Mouse (Mus musculus) neural tube, embryonic 14.5 days (tissue): ENCODE results near the gene Smad9. TPM values are rescaled to one million over a fixed set of nuclear protein-coding genes. Genes with fewer than 3 reads are reported as not detected.
"Not testable (repeated sequence)": the region's sequence is repeated elsewhere in the genome, so short reads cannot be mapped to it uniquely, and the experiment has no call there.

ENCODE experiments used
- ATAC-seq: fragments of 200-750 bp; cut with Nextera tagmentation; 2 replicates; pipeline ENCODE4 v1.8.0; 2017; ENCODE audit warnings: low read depth, mild to moderate bottlenecking, moderate TSS enrichment, moderate library complexity
- H3K27ac ChIP-seq: fragments of 300-500 bp; sonication (generic); 2 replicates; pipeline ENCODE4 v1.5.1; 2014; ENCODE audit warnings: low read depth, mild to moderate bottlenecking, control low read depth, low read length, moderate library complexity, mixed read lengths
- H3K27me3 ChIP-seq: fragments of 300-500 bp; sonication (generic); 2 replicates; pipeline ENCODE4 v1.6.1; 2014; ENCODE audit warnings: low read length; ENCODE audit not compliant: control insufficient read depth, insufficient read depth
- H3K36me3 ChIP-seq: fragments of 300-500 bp; sonication (generic); 2 replicates; pipeline ENCODE4 v1.6.1; 2014; ENCODE audit warnings: low read length, mixed read lengths; ENCODE audit not compliant: control insufficient read depth, insufficient read depth
- H3K4me1 ChIP-seq: fragments of 300-500 bp; sonication (generic); 2 replicates; pipeline ENCODE4 v1.6.1; 2014; ENCODE audit warnings: low read length; ENCODE audit not compliant: control insufficient read depth, insufficient read depth
- H3K4me2 ChIP-seq: fragments of 300-500 bp; sonication (generic); 2 replicates; pipeline ENCODE4 v1.6.1; 2014; ENCODE audit warnings: mild to moderate bottlenecking, low read depth, low read length, control low read depth
- H3K4me3 ChIP-seq: fragments of 300-500 bp; sonication (generic); 2 replicates; pipeline ENCODE4 v1.5.1; 2014; ENCODE audit warnings: low read depth, low read length, control low read depth, mixed read lengths
- H3K9ac ChIP-seq: fragments of 300-500 bp; sonication (generic); replicated peaks from 2 replicates; pipeline ENCODE4 v1.6.1; 2014; ENCODE audit warnings: low read depth, mild to moderate bottlenecking, control low read depth, low read length, mixed read lengths
- H3K9me3 ChIP-seq: fragments of 300-500 bp; sonication (generic); 2 replicates; pipeline ENCODE4 v1.6.1; 2016; ENCODE audit warnings: low read length; ENCODE audit not compliant: control insufficient read depth
- WGBS: fragments of 180-500 bp; shearing (Covaris S2); extraction: QIAGEN DNeasy Blood & Tissue Kit; methylation state at CpG from one replicate; pipeline ENCODE4 v1.1.7; 2014; 5-methylcytosine and 5-hydroxymethylcytosine counted together
- polyA plus RNA-seq: library from polyadenylated mRNA; unstranded; fragments of >200 nt; fragmentation: Nextera tagmentation; extraction: Ambion mirVana; gene quantifications from 2 replicates; pipeline ENCODE4 v1.2.1, GENCODE M21; 2014

The Smad9 gene
- polyA plus RNA-seq, 1 experiment from 2014 or later = 1.2 TPM

GRCm38 (mm10) chr3:54745799-54746198 lies 9.6 kb upstream of the Smad9 start:
- Histone ChIP-seq H3K4me3 (no peak overlapping the region), H3K36me3 (peaks cover 76% of the 10 kb centered on the region), H3K27ac (no peak overlapping the region), H3K4me2 (no peak overlapping the region), H3K9ac (no peak overlapping the region), H3K27me3 (no peaks in the 10 kb centered on the region), H3K9me3 (no peaks in the 10 kb centered on the region), H3K4me1 (no peaks in the 10 kb centered on the region)
- 56% methylated on average over 5 of the region's 5 CpGs for WGBS
- no peak for ATAC-seq

GRCm38 (mm10) chr3:54753411-54753810 lies 2.0 kb upstream of the Smad9 start:
- no peak overlapping the region for H3K27ac ChIP-seq
- peaks cover 12% of the 10 kb centered on the region for H3K36me3 ChIP-seq
- H3K9me3 ChIP-seq = no peaks in the 10 kb centered on the region
- no peak overlapping the region for H3K4me2 ChIP-seq
- H3K27me3 ChIP-seq = no peaks in the 10 kb centered on the region
- no peak overlapping the region for H3K4me3 ChIP-seq
- no peak for ATAC-seq
- 86% methylated on average over 4 of the region's 4 CpGs for WGBS
- peaks cover 12% of the 10 kb centered on the region for H3K4me1 ChIP-seq
- H3K9ac ChIP-seq = no peak overlapping the region

GRCm38 (mm10) chr3:54756058-54756457 lies 676 bp downstream of the Smad9 start:
- peak overlapping the region; percentile 70 for H3K9ac ChIP-seq
- H3K36me3 ChIP-seq = no peaks in the 10 kb centered on the region
- 2% methylated on average over 11 of the region's 11 CpGs for WGBS
- no peaks in the 10 kb centered on the region for H3K9me3 ChIP-seq
- H3K27ac ChIP-seq = no peak overlapping the region
- H3K4me2 ChIP-seq = peak overlapping the region; percentile 100
- H3K27me3 ChIP-seq = no peaks in the 10 kb centered on the region
- peaks cover 12% of the 10 kb centered on the region for H3K4me1 ChIP-seq
- H3K4me3 ChIP-seq = peak overlapping the region; percentile 64
- ATAC-seq = peak; percentile 28; the same call in 1 of the 2 replicates

GRCm38 (mm10) chr3:54757446-54757845 lies 2.1 kb downstream of the Smad9 start:
- Histone ChIP-seq H3K9me3 (no peaks in the 10 kb centered on the region), H3K27me3 (no peaks in the 10 kb centered on the region), H3K9ac (no peak overlapping the region), H3K4me2 (no peak overlapping the region), H3K4me3 (no peak overlapping the region), H3K27ac (no peak overlapping the region), H3K36me3 (no peaks in the 10 kb centered on the region), H3K4me1 (peaks cover 12% of the 10 kb centered on the region)
- ATAC-seq = no peak
- 91% methylated on average over 8 of the region's 8 CpGs for WGBS

GRCm38 (mm10) chr3:54759211-54759610 lies 3.8 kb downstream of the Smad9 start:
- Histone ChIP-seq H3K27me3 (no peaks in the 10 kb centered on the region), H3K36me3 (no peaks in the 10 kb centered on the region), H3K4me2 (no peak overlapping the region), H3K4me3 (no peak overlapping the region), H3K9me3 (no peaks in the 10 kb centered on the region), H3K9ac (no peak overlapping the region), H3K27ac (no peak overlapping the region), H3K4me1 (peaks cover 12% of the 10 kb centered on the region)
- WGBS = 88% methylated on average over 9 of the region's 9 CpGs
- no peak for ATAC-seq

- Histone ChIP-seq H3K4me3 (no peak overlapping the region), H3K4me2 (no peak overlapping the region), H3K36me3 (no peaks in the 10 kb centered on the region), H3K27me3 (no peaks in the 10 kb centered on the region), H3K9me3 (no peaks in the 10 kb centered on the region), H3K4me1 (peaks cover 12% of the 10 kb centered on the region), H3K9ac (no peak overlapping the region), H3K27ac (no peak overlapping the region)
- 59% methylated on average over 15 of the region's 15 CpGs for WGBS
- ATAC-seq = no peak
Observed at GRCm38 (mm10) chr3:54760321-54761115, 5.1 kb downstream of the Smad9 start.

- no peak overlapping the region for H3K4me2 ChIP-seq
- ATAC-seq = no peak
- H3K9ac ChIP-seq = no peak overlapping the region
- no peak overlapping the region for H3K27ac ChIP-seq
- peaks cover 5% of the 10 kb centered on the region; the same call in 1 of the 2 replicates for H3K4me1 ChIP-seq
- no peaks in the 10 kb centered on the region for H3K9me3 ChIP-seq
- WGBS = 86% methylated on average over 1 of the region's 1 CpGs
- no peaks in the 10 kb centered on the region for H3K27me3 ChIP-seq
- no peaks in the 10 kb centered on the region for H3K36me3 ChIP-seq
- H3K4me3 ChIP-seq = no peak overlapping the region
Observed at GRCm38 (mm10) chr3:54761258-54761657, 5.9 kb downstream of the Smad9 start.

- Histone ChIP-seq H3K4me3 (no peak overlapping the region), H3K27me3 (no peaks in the 10 kb centered on the region), H3K36me3 (no peaks in the 10 kb centered on the region), H3K27ac (no peak overlapping the region), H3K4me2 (no peak overlapping the region), H3K4me1 (no peaks in the 10 kb centered on the region), H3K9ac (no peak overlapping the region), H3K9me3 (no peaks in the 10 kb centered on the region)
- peak; percentile 84; the same call in 1 of the 2 replicates for ATAC-seq
- 72% methylated on average over 18 of the region's 18 CpGs for WGBS
Observed at GRCm38 (mm10) chr3:54764418-54764817, 9.0 kb downstream of the Smad9 start.

GRCm38 (mm10) chr3:54765521-54765920 lies 10.1 kb downstream of the Smad9 start:
- WGBS = 90% methylated on average over 6 of the region's 6 CpGs
- not testable (repeated sequence) for H3K4me2 ChIP-seq

More at GRCm38 (mm10) chr3:54765521-54765920, 10.1 kb downstream of the Smad9 start:
- H3K9me3 ChIP-seq, H3K27ac ChIP-seq, ATAC-seq, H3K27me3 ChIP-seq, H3K4me1 ChIP-seq, H3K4me3 ChIP-seq, H3K9ac ChIP-seq, H3K36me3 ChIP-seq: not testable (repeated sequence)
